Mouse (Mus musculus) adrenal gland, postnatal 10 days (tissue): ENCODE data around the gene Sar1a. TPM values are rescaled to one million over a fixed set of nuclear protein-coding genes. Genes with fewer than 3 reads are reported as not detected.

Experiments
- DNase-seq: peaks from one replicate; pipeline ENCODE4 v3.0.0; 2021; ENCODE audit warnings: mixed read lengths
- long read RNA-seq, 2 experiments: library from polyadenylated mRNA; stranded (forward); transcript quantifications; one replicate each; pipeline ENCODE4 v2.0.0; 2021
- total RNA-seq, 2 experiments: library from RNA; stranded (reverse); gene quantifications; 2 replicates each; pipeline ENCODE4 v1.2.3; 2021

Gene Sar1a
- total RNA-seq: 100 to 1,000 TPM; 161 to 179 TPM
- long read RNA-seq, experiment 1, transcript Sar1a-207 (1 exons, 319 nt): minor isoform, 11 of 395 reads
- long read RNA-seq, experiment 1, transcript Sar1a-205 (2 exons, 483 nt): minor isoform, 5 of 395 reads
- long read RNA-seq, experiment 1, transcript Sar1a-201 (7 exons, 2,613 nt): major isoform, 338 of 395 reads
- long read RNA-seq, experiment 1, partial matches to known transcripts: 8 of 395 reads
- long read RNA-seq, experiment 1, other reads (novel, unspliced or antisense): 33 of 395 reads
- long read RNA-seq, experiment 2, transcript Sar1a-201 (7 exons, 2,613 nt): major isoform, 177 of 201 reads
- long read RNA-seq, experiment 2, partial matches to known transcripts: 3 of 201 reads
- long read RNA-seq, experiment 2, other reads (novel, unspliced or antisense): 16 of 201 reads

DNA sequence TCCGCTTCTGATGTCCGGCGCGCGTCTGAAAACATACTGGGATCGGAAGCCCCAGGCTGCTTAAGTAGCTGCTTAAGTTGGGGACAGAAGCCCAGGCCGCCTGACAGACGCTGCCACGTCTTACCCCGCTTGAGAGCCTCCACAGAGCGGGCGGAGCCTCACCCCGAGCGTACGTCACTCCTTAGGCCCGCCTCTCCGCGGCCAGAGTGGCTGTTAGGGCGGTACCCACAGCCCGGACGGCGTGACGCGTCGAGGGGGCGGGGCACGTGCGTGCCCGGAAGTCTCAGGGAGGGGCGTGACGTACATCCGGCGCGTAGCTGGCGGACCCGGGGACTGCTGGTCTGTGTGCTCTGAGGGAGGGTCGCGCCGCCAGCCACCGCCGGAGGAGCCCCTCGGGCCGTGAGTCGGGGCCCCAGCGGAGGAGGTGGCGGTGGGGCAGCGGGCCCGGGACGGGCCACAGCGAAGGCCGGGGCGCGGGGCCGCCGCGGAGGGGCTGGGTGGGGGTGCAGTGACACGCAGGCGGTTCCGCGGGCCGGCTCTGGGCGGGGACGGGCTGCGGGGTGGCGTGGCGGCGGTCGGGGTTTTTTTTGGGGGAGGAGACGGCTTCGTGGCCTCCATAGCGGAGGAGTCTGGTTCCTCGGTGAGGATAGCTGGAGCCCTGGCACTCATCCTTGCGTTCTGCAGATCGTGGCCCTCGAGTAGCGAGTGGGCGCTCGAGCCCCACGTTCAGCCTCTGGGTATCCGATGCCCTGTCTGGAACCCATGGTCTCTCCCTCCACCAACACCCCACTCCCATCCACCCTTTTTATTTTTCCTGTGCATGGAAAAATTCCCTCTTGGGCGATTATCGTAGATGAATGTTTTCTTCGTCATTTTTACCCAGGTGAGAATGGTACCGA is at the start of gene Sar1a:
Gene Sar1a, plus strand, starts transcription at position 285 of the 899 bp plus-strand sequence.
- DNase-seq: peak; percentile 99

DNA sequence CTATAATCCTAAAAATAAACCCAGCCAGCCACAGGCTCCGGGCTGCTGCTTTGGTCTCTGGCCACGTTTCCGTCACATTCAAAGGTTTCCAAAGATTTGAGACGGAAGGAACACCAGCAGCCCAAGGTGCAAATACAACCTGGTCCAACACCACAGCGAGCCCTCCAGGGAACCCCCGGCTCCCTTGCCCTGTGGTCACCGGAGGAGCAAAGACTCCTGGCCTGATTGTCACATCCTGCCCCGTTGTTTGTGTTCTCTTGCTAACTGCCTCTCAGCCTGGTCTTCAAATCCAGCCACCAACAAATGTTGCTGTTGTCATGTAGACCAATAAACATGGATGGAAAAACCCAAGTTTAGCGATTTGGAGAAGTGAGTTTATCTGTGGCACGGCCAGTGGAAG is 47.7 kb upstream of the Sar1a start:
- DNase-seq: no peak

- DNase-seq: no peak
Measured at GRCm38 (mm10) chr10:61637055-61637454, 43.0 kb upstream of the Sar1a start.

DNA sequence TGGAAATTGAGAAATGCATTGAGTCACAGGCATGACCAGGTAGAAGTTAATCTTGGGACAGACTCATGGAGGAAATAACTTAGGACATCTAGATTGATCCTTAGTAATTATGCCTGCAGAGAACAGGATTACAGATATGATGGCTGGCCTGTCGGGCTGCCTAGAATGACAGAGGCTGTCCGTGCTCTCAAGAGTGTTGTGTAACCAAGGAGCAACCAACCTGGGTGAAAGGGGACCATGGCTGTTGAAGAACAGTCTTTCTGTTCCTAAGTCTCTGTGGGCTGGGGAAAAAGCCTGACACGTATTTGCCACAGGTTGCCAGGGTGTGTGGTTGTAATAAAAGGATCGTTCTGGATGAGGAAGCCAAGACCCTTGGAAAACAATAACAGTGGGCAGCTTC is 39.7 kb upstream of the Sar1a start:
- DNase-seq: no peak

- DNase-seq: no peak
Measured at GRCm38 (mm10) chr10:61646557-61646956, 33.5 kb upstream of the Sar1a start.

DNA sequence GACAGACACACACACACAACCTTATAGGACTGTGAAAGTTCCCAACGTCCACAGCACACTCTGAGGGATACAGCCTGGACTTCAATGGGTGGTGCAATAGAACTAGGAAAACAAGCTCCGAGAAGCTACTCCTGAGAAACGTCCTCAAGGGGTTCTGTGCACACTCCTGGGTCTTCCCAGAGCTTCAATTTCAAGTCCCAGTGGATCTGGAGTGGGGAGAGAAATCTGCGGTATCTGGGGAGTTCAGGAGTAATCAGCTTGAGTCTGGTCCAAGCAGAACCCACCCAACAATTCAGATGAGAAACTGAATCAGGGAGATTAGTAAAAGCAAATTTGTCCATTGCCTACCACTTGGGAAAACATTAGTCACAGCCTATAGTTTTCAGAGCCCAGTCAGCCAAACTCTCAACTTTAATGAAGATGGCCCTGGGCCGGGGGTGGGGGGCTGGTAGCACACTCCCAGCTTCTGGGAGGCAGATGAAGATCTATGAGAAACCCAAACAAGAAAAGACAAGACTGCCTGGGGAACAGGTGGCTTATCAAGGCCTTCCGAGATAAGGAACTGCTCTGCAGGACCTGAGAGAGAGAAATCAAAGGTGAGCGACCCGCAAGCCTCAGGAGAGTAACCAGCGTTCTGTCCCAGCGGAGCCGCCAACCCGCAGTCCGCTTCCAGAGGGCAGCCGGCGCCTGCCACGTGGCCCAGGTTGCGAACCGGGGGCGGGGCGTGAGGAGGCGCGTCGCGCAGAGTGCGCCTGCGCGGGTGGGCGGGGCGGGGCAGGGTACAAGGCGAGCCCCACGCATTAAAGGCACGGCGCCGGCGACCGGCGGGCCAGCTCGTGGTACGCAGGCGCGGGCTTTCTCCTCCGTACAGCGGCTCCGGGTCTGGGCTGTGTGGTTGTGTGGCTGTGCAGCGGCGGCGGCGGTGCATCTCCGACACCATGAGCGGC is 32.0 kb upstream of the Sar1a start, which contains the start of gene Ppa1:
Gene Ppa1, plus strand, starts transcription at position 763 of the 947 bp plus-strand sequence.
- peak; percentile 94 for DNase-seq

- no peak for DNase-seq
Measured at GRCm38 (mm10) chr10:61648737-61649645, 31.1 kb upstream of the Sar1a start.

GRCm38 (mm10) chr10:61654105-61654504 is 26.0 kb upstream of the Sar1a start:
- no peak for DNase-seq

DNA sequence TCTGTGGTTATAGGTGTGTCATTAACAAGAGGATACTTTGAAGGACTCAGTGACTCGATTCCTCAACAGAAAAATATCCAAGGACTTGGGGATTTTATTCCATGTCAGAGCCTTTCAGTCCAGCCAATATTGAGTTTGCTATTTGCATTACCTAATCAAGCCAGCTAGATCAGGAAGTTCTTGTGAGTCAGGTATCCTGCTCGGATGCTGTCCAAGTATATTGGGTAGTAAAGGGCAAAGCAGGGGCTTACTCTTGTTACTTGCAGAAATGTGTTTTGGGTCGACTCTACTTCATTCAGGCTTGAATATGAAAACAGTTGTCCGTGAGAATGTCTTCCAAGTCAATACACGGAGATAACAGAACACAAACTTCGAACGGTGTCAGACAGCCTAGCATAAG is 25.4 kb upstream of the Sar1a start:
- no peak for DNase-seq

DNA sequence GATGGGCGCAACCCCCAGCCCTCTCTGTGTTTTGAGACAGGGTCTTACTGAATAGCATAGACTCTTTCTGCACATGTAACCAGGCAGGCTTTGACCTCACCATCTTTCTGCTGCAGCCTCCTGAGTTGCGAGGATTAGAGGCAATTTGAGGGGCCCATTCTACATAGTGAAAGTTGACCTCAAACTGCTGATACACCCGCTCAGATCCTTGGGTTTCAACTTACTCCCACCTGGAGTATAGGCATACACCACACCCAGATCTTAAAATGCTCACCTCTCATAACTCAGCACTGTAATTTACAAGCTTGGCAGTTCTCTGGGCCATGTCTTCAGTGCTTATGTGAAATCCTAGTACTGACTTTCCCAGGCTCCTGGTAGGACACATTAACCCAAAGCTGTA is 24.9 kb upstream of the Sar1a start:
- DNase-seq: no peak

GRCm38 (mm10) chr10:61656928-61657882 is 22.9 kb upstream of the Sar1a start:
- DNase-seq: no peak

- DNase-seq: peak; percentile 60
Measured at GRCm38 (mm10) chr10:61657985-61658384, 22.1 kb upstream of the Sar1a start.

DNA sequence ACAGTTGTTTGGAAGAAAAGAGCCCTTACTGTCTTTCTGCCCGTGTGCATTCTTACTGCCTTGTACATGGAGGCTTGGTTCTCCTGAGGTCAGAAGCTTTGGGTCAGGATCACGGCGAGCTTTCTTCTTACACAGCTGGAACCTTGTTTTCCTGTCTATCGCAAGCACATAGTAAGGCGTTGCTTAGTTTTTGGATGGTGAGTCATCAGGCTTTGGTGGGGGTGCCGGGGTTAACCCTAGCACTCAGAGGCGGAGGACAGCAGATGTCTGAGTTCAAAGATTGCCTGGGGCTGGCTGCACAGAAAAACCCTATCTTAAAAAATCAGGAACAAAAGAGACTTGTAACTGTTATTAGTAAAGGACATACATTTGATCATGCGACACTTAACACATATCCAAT is 18.2 kb upstream of the Sar1a start:
- DNase-seq: no peak

GRCm38 (mm10) chr10:61662391-61662988 is 17.6 kb upstream of the Sar1a start:
- peak; percentile 58 for DNase-seq

- DNase-seq: no peak
Measured at GRCm38 (mm10) chr10:61665111-61665510, 15.0 kb upstream of the Sar1a start.

DNA sequence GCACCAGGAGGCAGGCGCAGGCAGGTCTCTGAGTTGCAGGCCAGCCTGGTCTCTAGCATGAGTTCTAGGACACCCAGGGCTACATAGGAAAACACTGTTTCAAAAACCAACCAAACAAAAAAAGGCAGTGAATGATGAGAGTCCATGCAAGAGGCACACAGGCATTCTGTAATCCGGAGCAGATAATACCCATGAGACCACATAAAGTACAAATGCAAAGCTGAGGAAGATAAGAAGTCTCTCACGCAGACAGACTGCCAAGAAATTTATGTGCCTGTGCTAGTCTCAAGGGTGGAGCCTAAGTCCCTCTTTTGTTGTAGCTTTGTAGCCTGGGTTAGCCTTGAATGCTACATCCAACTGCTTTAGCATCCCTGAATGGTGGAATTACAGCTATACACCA is 14.4 kb upstream of the Sar1a start:
- DNase-seq: no peak

GRCm38 (mm10) chr10:61669289-61669688 is 10.8 kb upstream of the Sar1a start:
- DNase-seq: no peak

- DNase-seq: no peak
Measured at GRCm38 (mm10) chr10:61669896-61670295, 10.2 kb upstream of the Sar1a start.

DNA sequence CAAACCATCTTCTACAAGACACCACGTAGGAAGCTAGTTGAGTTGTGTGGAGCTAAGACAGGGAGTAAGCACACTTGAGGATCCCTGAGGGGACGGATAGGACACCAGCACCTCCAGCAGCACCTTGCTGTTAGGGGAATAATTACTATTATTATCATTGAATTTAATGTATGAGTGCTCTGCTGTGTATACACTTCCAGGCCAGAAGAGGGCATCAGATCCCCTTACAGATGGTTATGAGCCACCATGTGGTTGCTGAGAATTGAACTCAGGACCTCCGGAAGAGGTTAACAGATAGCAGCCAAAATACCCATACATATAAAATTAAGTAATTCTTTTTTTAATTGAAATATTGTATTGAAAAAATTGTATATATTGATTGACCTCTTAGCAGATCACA is 9.3 kb upstream of the Sar1a start:
- DNase-seq: no peak
